Mouse (Mus musculus): ENCODE measurements at regions not wholly inside any gene's neighbourhood (a gene's known extent, or its start where the extent isn't known, plus 50 kb on each side); places are given as distances from the start of the nearest gene placed in this dataset.

DNA sequence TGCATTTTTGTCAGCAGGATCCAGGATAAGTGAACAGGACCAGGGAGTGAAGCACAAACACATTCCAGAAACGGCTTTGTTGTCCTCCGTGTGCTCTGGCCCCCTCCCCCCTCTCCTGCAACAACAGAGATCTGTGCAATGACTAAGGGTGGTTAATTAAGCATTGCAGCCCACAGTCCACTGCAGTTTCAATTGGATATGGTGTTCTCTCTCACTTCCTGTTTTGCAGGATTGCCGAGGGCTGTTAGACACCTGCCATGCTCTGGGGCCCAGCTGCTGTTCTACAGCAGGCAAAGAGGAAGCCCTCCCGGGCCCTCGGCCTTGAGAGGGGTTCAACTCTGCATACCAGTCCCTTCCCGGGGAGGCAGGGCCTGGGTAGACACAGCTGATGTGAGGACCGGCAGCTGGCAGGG lies 293.5 kb downstream of the Maf start:
- TF ChIP-seq CTCF (IDR thresholded peaks at IDR 0.05; ENCODE audit: borderline replicate concordance, control insufficient read depth, extremely low read depth, insufficient read depth, low read length, poor library complexity) (no peak), POLR2A (IDR thresholded peaks at IDR 0.05; ENCODE audit: control insufficient read depth, extremely low read depth, insufficient read depth, low read length, poor library complexity) (no peak)
